Mouse (Mus musculus) forebrain, embryonic 15.5 days (tissue): ENCODE measurements around the gene Cfap58. TPM values are rescaled to one million over a fixed set of nuclear protein-coding genes. Genes with fewer than 3 reads are reported as not detected.
A peak's percentile ranks its signal among the peaks of the same experiment; 100 is the strongest.

Source experiments
- ATAC-seq: fragments of 200-750 bp; cut with Nextera tagmentation; replicated peaks from 2 replicates; pipeline ENCODE4 v1.8.0; 2017; ENCODE audit warnings: mild to moderate bottlenecking, moderate TSS enrichment, moderate library complexity
- H3K27ac ChIP-seq: fragments of 300-500 bp; sonication (generic); replicated peaks from 2 replicates; pipeline ENCODE4 v1.5.1; 2015; ENCODE audit warnings: mild to moderate bottlenecking, inconsistent platforms
- H3K27me3 ChIP-seq: fragments of 300-500 bp; sonication (generic); 2 replicates; pipeline ENCODE4 v1.6.1; 2015; ENCODE audit warnings: inconsistent platforms
- H3K36me3 ChIP-seq: fragments of 300-500 bp; sonication (generic); 2 replicates; pipeline ENCODE4 v1.6.1; 2015; ENCODE audit warnings: mild to moderate bottlenecking, inconsistent platforms
- H3K4me1 ChIP-seq: fragments of 300-500 bp; sonication (generic); 2 replicates; pipeline ENCODE4 v1.6.1; 2015; ENCODE audit warnings: inconsistent platforms
- H3K4me2 ChIP-seq: fragments of 300-500 bp; sonication (generic); replicated peaks from 2 replicates; pipeline ENCODE4 v1.6.1; 2015; ENCODE audit warnings: mild to moderate bottlenecking, inconsistent platforms
- H3K4me3 ChIP-seq: fragments of 300-500 bp; sonication (generic); 2 replicates; pipeline ENCODE4 v1.5.1; 2015; ENCODE audit warnings: mild to moderate bottlenecking, inconsistent platforms
- H3K9ac ChIP-seq: fragments of 300-500 bp; sonication (generic); replicated peaks from 2 replicates; pipeline ENCODE4 v1.6.1; 2015; ENCODE audit warnings: mild to moderate bottlenecking, inconsistent platforms
- H3K9me3 ChIP-seq: fragments of 300-500 bp; sonication (generic); 2 replicates; pipeline ENCODE4 v1.6.1; 2016; ENCODE audit warnings: inconsistent platforms
- WGBS: fragments of 180-500 bp; shearing (Covaris S2); methylation state at CpG from one replicate; pipeline ENCODE4 v1.1.7; 2015; ENCODE audit warnings: mixed read lengths; 5-methylcytosine and 5-hydroxymethylcytosine counted together
- polyA plus RNA-seq: library from polyadenylated mRNA; unstranded; fragments of >200 nt; fragmentation: Nextera tagmentation; extraction: Ambion mirVana; gene quantifications from 2 replicates; pipeline ENCODE4 v1.2.1, GENCODE M21; 2015

Cfap58 gene
- polyA plus RNA-seq, 1 experiment from 2014 or later: 0.37 TPM

DNA sequence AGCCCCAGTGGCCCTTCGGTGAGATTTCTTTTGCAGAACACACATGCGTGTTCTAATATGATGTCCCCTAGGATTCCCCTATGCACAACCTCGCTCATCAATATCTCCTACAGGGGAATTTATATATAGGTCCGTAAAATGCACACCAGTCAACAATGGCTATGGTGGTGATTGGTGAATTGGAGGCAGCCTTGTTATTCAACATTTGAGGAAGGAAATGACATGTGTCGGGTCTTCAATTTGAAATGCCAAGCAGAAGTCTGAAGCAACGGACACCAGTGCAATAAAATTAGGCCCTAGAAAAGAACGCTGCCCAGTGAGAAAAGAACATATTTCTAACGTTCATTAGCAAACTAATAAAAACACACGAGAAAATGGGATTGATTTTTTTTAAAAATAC lies 537 bp upstream of the Cfap58 start:
- Histone ChIP-seq H3K9ac (peak overlapping the region; percentile 38; the same call in 1 of the 2 replicates), H3K4me3 (peak overlapping the region; percentile 40), H3K9me3 (no peaks in the 10 kb centered on the region), H3K27me3 (peaks cover 7% of the 10 kb centered on the region; the same call in 1 of the 2 replicates), H3K36me3 (no peaks in the 10 kb centered on the region), H3K4me2 (peak overlapping the region; percentile 61), H3K27ac (no peak overlapping the region), H3K4me1 (peaks cover 16% of the 10 kb centered on the region)
- WGBS: 67% methylated on average over 9 of the region's 9 CpGs
- ATAC-seq: no peak

DNA sequence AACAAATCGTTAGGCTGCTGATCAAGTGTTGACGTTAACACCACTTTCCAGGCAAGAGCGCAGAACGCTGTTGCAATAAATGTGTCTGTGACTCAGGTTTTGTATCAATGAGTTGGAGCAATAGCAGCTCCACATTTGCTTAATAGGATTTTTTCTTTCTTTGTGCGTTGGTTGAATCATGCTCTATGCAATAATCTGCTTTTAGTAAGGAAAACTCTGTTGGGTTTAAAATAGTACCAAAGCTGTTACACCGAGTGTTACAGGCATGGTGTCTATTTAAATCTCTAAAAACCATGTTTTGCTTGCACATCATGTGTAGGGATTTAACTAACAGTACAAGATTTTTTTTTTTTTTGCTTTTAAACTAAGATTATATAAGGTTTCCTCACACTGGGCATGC lies 1.9 kb downstream of the Cfap58 start:
- Histone ChIP-seq H3K27ac (no peak overlapping the region), H3K9ac (no peak overlapping the region), H3K36me3 (no peaks in the 10 kb centered on the region), H3K4me1 (peaks cover 16% of the 10 kb centered on the region), H3K4me3 (no peak overlapping the region), H3K9me3 (no peaks in the 10 kb centered on the region), H3K4me2 (no peak overlapping the region), H3K27me3 (peaks cover 7% of the 10 kb centered on the region; the same call in 1 of the 2 replicates)
- WGBS: 40% methylated on average over 6 of the region's 6 CpGs
- ATAC-seq: no peak

DNA sequence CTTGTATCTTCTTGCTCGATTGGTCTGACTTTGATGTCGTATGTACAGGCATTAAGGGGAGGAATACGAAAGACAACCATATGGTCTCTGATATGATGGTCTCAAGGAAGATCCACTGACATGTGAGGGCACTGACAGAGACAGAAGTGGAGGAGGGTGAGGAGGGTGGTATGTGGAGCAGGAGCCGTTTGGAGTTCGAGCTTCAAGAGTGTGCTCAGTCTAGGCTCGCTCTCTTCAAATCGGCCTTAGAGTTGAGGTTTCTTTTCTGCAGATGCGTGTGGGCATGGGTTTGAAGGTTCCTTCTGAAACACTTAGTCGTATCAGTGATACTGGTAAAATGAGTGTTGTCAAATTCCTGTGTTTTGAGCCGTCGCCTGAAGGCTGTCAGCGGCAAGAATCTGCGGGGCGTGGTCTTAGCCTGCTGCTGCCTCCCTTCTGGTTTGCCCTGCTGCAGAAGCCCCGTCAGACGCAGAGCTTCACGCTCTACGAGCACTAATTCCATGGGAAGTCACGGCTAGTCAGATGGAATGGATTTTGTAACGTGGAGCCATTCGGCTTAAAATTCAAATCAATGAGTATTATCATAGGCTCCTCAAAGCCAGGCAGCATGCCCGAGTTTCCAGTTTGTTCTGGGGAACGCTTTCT lies 9.5 kb downstream of the Cfap58 start:
- 54% methylated on average over 23 of the region's 23 CpGs for WGBS
- H3K27me3 ChIP-seq: no peaks in the 10 kb centered on the region
- H3K4me3 ChIP-seq: no peak overlapping the region
- 0 out of 2 replicates have a peak, but pooled peaks cover 4% of the 10 kb centered on the region for H3K4me1 ChIP-seq
- no peaks in the 10 kb centered on the region for H3K9me3 ChIP-seq
- no peak overlapping the region for H3K4me2 ChIP-seq
- no peak overlapping the region for H3K9ac ChIP-seq
- no peak for ATAC-seq
- H3K27ac ChIP-seq: no peak overlapping the region
- H3K36me3 ChIP-seq: no peaks in the 10 kb centered on the region

DNA sequence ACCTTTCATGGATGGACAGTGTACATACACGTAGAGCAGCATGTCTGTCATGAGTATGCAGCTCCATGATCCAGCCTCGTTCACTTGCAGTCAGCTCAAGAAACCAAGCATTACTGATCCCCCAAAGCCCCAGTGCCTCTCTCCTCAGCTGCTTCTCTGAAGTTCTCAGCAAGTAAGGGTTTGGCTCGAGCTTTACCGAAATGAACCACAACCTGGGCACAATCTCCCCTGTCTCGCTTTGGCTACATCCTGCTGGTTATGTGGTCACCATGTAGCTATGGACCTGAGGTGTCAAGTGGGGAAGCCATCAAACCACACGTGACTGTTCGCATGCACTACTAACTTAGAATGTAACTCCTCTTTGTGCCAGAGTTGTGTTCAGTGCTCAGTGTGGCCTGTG lies 13.5 kb downstream of the Cfap58 start:
- Histone ChIP-seq H3K36me3 (no peaks in the 10 kb centered on the region), H3K27me3 (no peaks in the 10 kb centered on the region), H3K27ac (no peak overlapping the region), H3K4me1 (peaks cover 14% of the 10 kb centered on the region; the same call in 1 of the 2 replicates), H3K9me3 (no peaks in the 10 kb centered on the region), H3K9ac (no peak overlapping the region), H3K4me3 (no peak overlapping the region), H3K4me2 (no peak overlapping the region)
- 93% methylated on average over 7 of the region's 7 CpGs for WGBS
- ATAC-seq: no peak

DNA sequence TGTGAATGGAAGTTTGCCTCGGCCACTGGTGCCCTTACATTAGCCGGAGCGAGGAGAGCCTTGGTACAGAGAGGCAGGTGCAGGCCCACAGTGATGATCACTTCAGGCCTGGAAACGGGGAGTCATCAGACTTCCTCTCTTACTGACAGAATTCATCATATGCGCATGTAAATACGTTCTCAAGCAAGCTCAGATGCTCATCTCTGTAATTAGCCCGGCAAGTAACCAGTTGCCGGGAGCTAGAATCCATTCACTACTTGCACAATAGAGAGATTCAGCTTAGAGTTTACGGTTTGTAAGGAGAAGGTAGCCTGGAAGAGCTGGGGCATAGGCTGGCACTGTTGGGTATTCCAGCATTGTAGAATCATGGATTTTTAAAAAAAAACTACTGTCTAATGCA lies 15.7 kb downstream of the Cfap58 start:
- Histone ChIP-seq H3K36me3 (no peaks in the 10 kb centered on the region), H3K9ac (no peak overlapping the region), H3K27me3 (no peaks in the 10 kb centered on the region), H3K9me3 (no peaks in the 10 kb centered on the region), H3K4me1 (peaks cover 10% of the 10 kb centered on the region; the same call in 1 of the 2 replicates), H3K4me2 (no peak overlapping the region), H3K4me3 (no peak overlapping the region), H3K27ac (peak overlapping the region; percentile 31; the same call in 1 of the 2 replicates)
- WGBS: 40% methylated on average over 9 of the region's 9 CpGs
- ATAC-seq: no peak

DNA sequence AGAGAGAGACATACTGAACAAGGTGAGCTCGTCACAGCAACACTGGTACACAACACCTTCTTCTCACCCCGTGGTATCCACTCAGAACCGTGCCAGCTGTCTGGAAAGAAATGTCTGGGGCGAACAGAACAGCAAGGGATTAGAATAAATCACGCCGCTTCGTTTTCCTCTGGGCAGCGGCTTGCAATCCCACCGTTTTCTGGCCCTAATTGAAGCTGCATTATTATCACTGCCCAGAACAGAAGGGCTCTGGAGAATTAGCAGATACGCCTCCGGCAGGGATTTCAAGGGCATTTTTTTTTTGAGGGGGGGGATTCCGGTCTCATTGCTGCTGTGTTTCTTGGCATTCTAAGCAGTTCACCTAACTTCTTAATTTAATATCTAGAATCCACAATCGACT lies 20.7 kb downstream of the Cfap58 start:
- Histone ChIP-seq H3K36me3 (no peaks in the 10 kb centered on the region), H3K4me2 (no peak overlapping the region)
- no peak for ATAC-seq

DNA sequence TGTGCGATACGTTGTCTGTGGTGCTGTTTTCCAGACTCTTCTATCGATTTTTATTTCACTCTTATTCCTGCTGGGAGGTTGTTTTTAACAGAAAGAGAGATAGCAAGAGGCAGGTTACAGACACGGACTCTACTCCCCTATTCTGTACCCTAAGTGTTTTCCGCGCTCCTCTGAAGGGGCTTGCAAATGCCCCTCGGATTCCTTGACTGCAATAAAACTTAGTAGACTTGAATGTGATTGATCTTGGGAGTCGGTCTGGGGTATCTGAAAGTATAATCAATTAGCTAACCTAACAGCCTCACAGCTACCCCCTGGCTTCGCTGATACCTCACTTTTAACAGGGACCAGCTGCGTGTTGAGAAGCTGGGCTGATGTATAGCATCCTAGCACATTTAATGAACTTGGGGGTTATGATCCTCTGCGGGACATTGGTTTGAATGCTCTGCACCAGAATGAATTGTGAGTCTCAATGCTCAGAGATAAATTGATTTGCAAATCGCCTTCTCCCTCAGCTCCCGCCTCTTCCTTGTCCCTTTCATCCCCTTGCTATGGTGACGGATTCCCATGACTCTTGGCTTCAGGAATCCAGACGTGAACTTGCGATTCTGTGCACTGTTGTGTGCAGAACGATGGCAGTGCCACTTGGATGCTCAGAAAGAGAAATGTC lies 31.7 kb downstream of the Cfap58 start:
- Histone ChIP-seq H3K27me3 (no peaks in the 10 kb centered on the region), H3K27ac (no peak overlapping the region), H3K4me1 (peaks cover 8% of the 10 kb centered on the region), H3K9me3 (no peaks in the 10 kb centered on the region), H3K36me3 (no peaks in the 10 kb centered on the region), H3K4me3 (no peak overlapping the region), H3K9ac (no peak overlapping the region), H3K4me2 (no peak overlapping the region)
- WGBS: 50% methylated on average over 17 of the region's 17 CpGs
- ATAC-seq: no peak

More for the DNA sequence above, 20.7 kb downstream of the Cfap58 start:
- H3K9ac ChIP-seq: no peak overlapping the region
- peaks cover 2% of the 10 kb centered on the region; the same call in 1 of the 2 replicates for H3K4me1 ChIP-seq
- no peak overlapping the region for H3K4me3 ChIP-seq
- H3K27ac ChIP-seq: no peak overlapping the region
- no peaks in the 10 kb centered on the region for H3K27me3 ChIP-seq
- no peaks in the 10 kb centered on the region for H3K9me3 ChIP-seq
- WGBS: 31% methylated on average over 13 of the region's 13 CpGs

DNA sequence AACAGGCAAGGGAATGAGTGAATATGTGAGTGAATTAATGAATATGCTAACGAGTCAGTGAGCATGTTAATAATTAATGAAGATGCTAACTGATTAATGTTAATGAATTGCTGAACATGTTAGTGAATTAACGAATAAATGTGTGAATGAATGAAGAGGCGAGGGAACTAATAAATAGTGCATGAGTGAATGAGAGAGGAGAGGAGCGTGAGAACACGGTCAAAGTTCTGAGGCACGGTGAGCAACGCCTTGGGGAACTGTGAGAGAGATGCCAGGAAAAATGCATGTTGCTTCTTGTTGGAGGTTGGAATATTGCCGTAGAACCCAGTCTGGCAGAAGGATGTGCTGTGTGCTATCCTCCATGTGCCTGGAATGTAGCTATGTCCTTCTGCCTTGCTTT lies 33.6 kb downstream of the Cfap58 start:
- Histone ChIP-seq H3K9me3 (no peaks in the 10 kb centered on the region), H3K9ac (no peak overlapping the region), H3K4me2 (no peak overlapping the region), H3K4me3 (no peak overlapping the region), H3K27ac (no peak overlapping the region), H3K4me1 (peaks cover 8% of the 10 kb centered on the region), H3K36me3 (no peaks in the 10 kb centered on the region), H3K27me3 (no peaks in the 10 kb centered on the region)
- 46% methylated on average over 8 of the region's 8 CpGs for WGBS
- no peak for ATAC-seq

DNA sequence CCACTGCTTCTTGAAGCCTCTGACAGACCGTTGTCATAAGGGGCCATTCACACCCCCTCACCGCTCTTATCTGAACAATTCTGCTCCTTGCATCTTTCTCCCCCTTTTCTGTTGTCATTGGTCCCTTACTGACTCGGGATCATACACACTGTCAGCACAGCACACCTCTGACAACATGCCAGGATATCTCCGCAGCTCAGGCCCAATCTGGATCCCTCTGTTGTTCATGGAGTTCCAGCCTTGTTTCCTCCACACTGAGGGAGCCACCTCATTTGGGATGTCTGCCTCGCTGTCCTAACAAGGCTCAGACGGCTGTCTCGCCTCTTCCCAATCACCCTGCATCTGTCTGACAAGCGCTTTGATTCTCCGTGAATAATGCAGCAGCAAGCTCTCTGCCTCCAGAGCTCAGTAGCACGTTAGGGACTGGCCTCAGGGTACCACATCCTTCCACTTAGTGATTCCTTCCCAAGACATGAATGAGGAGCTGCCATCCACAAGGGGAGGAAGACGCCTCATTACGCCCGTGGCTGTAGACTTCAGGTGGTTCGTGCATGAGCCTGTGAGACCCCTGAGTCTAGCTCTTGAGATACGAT lies 40.7 kb downstream of the Cfap58 start:
- no peaks in the 10 kb centered on the region for H3K4me1 ChIP-seq
- no peak overlapping the region for H3K4me3 ChIP-seq
- H3K9ac ChIP-seq: no peak overlapping the region
- H3K9me3 ChIP-seq: no peaks in the 10 kb centered on the region
- no peaks in the 10 kb centered on the region for H3K36me3 ChIP-seq
- no peaks in the 10 kb centered on the region for H3K27me3 ChIP-seq
- no peak overlapping the region for H3K27ac ChIP-seq
- WGBS: 69% methylated on average over 15 of the region's 15 CpGs
- no peak overlapping the region for H3K4me2 ChIP-seq
- no peak for ATAC-seq

DNA sequence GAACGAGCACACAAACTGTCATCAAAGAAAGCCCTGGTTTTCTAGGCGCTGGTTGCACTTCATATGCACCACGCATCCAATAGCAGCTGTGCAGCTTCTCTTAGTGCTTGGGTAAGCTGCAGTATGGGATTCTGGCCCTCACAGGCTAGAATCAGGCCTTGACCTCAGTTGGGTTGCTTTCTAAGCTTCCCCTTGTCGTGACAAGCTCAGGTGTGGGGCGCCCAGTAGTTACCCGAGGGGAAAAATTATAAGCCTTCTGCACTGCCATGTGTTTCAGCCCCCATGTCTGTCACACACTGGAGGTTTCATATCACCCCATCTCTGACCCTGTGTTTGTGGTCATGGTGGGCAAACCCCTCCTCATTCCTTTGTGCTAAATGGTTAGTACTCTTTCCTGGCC lies 42.0 kb downstream of the Cfap58 start:
- H3K36me3 ChIP-seq: no peaks in the 10 kb centered on the region
- H3K9me3 ChIP-seq: no peaks in the 10 kb centered on the region
- no peak overlapping the region for H3K9ac ChIP-seq
- no peaks in the 10 kb centered on the region for H3K4me1 ChIP-seq
- no peak overlapping the region for H3K4me3 ChIP-seq
- H3K4me2 ChIP-seq: no peak overlapping the region
- ATAC-seq: no peak
- H3K27ac ChIP-seq: no peak overlapping the region
- 79% methylated on average over 6 of the region's 6 CpGs for WGBS
- no peaks in the 10 kb centered on the region for H3K27me3 ChIP-seq

DNA sequence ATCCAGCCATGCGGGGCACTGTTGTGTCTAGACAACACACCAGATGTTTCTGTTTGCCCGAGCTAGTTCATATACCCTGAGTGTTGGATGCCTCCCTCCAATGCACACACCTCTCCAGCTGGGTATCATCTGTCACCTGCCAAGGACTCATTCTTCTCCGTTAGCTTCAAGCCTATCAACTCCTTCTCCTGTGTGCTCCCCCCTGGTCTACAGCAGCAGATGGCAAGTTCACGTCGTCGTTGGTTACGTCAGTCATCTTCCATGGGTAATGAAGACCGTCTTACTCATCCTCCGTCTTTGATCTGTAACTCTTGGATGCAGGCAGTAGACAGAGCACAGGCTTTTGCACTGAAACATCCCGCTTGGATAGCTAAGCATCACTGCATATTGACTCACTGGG lies 42.8 kb downstream of the Cfap58 start:
- no peaks in the 10 kb centered on the region for H3K4me1 ChIP-seq
- H3K9ac ChIP-seq: no peak overlapping the region
- no peak overlapping the region for H3K4me3 ChIP-seq
- no peak overlapping the region for H3K4me2 ChIP-seq
- H3K27ac ChIP-seq: no peak overlapping the region
- H3K27me3 ChIP-seq: no peaks in the 10 kb centered on the region
- ATAC-seq: no peak
- WGBS: 77% methylated on average over 10 of the region's 10 CpGs
- H3K9me3 ChIP-seq: no peaks in the 10 kb centered on the region
- H3K36me3 ChIP-seq: no peaks in the 10 kb centered on the region

DNA sequence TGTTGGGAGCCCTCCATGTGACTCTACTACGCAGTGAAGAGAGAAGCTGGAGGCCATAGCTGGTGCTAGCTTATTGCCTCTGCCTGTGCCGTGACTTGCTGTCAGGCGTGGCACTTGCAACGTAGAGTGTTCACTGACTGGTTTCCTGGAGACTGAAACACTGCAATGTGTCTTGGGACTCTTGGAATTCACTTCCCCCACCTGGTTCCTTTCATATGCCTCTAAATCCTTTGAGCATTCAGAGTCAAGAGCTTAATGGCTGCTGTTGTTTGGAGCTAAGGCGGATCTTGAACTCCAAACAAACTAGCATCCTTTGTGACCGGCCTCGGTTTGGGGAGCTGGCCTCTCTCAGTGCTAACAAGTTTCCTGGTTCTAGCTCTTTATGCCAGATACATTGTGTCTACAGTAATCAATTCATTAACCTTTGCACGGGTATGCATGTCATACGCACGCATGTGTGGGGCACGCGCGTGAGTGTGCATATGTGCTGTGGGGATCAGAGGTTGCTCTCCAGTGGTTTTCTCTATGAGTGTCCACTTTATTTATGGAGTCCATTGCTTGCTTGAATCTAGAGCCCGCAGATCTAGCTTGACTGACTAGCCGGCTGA lies 48.2 kb downstream of the Cfap58 start:
- no peak for ATAC-seq
- Histone ChIP-seq H3K9me3 (no peaks in the 10 kb centered on the region), H3K36me3 (no peaks in the 10 kb centered on the region), H3K4me1 (no peaks in the 10 kb centered on the region), H3K9ac (no peak overlapping the region), H3K4me2 (no peak overlapping the region), H3K4me3 (no peak overlapping the region), H3K27me3 (no peaks in the 10 kb centered on the region), H3K27ac (no peak overlapping the region)
- WGBS: 90% methylated on average over 15 of the region's 15 CpGs
